9 mouse cellular contexts compared by ENCODE assay signal in genomic region chr6:38007459-38007858, GRCm38 (mm10). TPM values are rescaled to one million over a fixed set of nuclear protein-coding genes. Genes with fewer than 3 reads are reported as not detected.
DNase-seq lines count a peak whose midpoint lies in the region; ATAC-seq and TF ChIP-seq lines count a peak whose summit lies in the region.
"Had no signal": no experiment of that assay in that cellular context is flagged by ENCODE, and none has a peak within 500 bp of the region (broad histone marks: within the 10 kb centered on the region; RNA-seq: fewer than 3 reads in every experiment).

No protein-coding gene starts in this region.

- peak; percentile 78 for TF ChIP-seq CTCF in heart, postnatal 0 days (IDR thresholded peaks at IDR 0.05; ENCODE audit: low read depth)
- peak; percentile 72 for TF ChIP-seq CTCF in layer of hippocampus, adult 2 months (conservative IDR thresholded peaks at IDR 0.05)

- ATAC-seq in heart, postnatal 0 days (ENCODE audit: insufficient read depth, low read depth) = peak; percentile 53; the same call in 1 of the 2 replicates

- H3K4me1 ChIP-seq in heart, postnatal 0 days (ENCODE audit: control insufficient read depth, insufficient read depth) = no peaks in the 10 kb centered on the region
- H3K4me1 ChIP-seq: lung, embryonic 15.5 days had no signal

- no peak for TF ChIP-seq EP300 in heart, postnatal 0 days (IDR thresholded peaks at IDR 0.05; ENCODE audit: low read depth)

- no peak overlapping the region for H3K9ac ChIP-seq in heart, postnatal 0 days (replicated peaks; ENCODE audit: low read depth, low read length)
- H3K9ac ChIP-seq: lung, embryonic 15.5 days had no signal

- no peak overlapping the region for H3K4me2 ChIP-seq in heart, postnatal 0 days (ENCODE audit: low read depth, low read length)
- H3K4me2 ChIP-seq: lung, embryonic 15.5 days had no signal

- no peaks in the 10 kb centered on the region for H3K9me3 ChIP-seq in heart, postnatal 0 days (replicated peaks; ENCODE audit: control insufficient read depth, low read length)
- H3K9me3 ChIP-seq: lung, embryonic 15.5 days had no signal

- no peaks in the 10 kb centered on the region for H3K27me3 ChIP-seq in heart, postnatal 0 days (ENCODE audit: control insufficient read depth, insufficient read depth, low read length)
- H3K27me3 ChIP-seq: lung, embryonic 15.5 days had no signal

- H3K27ac ChIP-seq in heart, postnatal 0 days (ENCODE audit: low read depth) = no peak overlapping the region
- no peak overlapping the region for H3K27ac ChIP-seq in layer of hippocampus, adult 2 months
- H3K27ac ChIP-seq: lung, embryonic 15.5 days had no signal

- no peak overlapping the region for H3K4me3 ChIP-seq in heart, postnatal 0 days (ENCODE audit: low read depth, low read length)
- H3K4me3 ChIP-seq in layer of hippocampus, adult 2 months = no peak overlapping the region
- H3K4me3 ChIP-seq: lung, embryonic 15.5 days had no signal

- DNase-seq in heart, adult 18-20 months = peak; percentile 55 to 74
- no peak for DNase-seq in heart, adult 11 months
- DNase-seq in adrenal gland, postnatal 14 days = peak; percentile 73
- DNase-seq in embryo, embryonic 9.5 days (ENCODE audit: extremely low spot score) = peak; percentile 60
- peak; percentile 73 for DNase-seq in heart, postnatal 0 days (ENCODE audit: low spot score)
- DNase-seq in layer of hippocampus, adult 2 months (ENCODE audit: low spot score in 2 of 2) = peak; percentile 58
- DNase-seq in lung, postnatal 36 days = peak; percentile 80
- peak; percentile 48 to 62 for DNase-seq in right cerebral cortex, postnatal 10 days (ENCODE audit: low spot score in 2 of 2)

- H3K36me3 ChIP-seq in heart, postnatal 0 days (replicated peaks; ENCODE audit: control insufficient read depth, insufficient read depth, low read length) = no peaks in the 10 kb centered on the region
- H3K36me3 ChIP-seq: lung, embryonic 15.5 days had no signal

- 5% methylated on average over 6 of the region's 6 CpGs for WGBS in heart, postnatal 0 days

RNA-seq across cellular contexts. Expression of gene Svopl, which starts 39.3 kb away (rescaled TPM):
- under 1 TPM; 0.47 to 0.67 TPM for total RNA-seq in heart, adult 18-20 months (2021)
- total RNA-seq in adrenal gland, postnatal 14 days (2021) = 4.4 and 5.3 TPM in 2 replicates
- 4.2 TPM in 1 of 2 replicates, not detected in the other for total RNA-seq in heart, postnatal 0 days (2014; rRNA removed; ENCODE audit: low replicate concordance)
- polyA plus RNA-seq in heart, postnatal 0 days (2015; fragmentation: Nextera tagmentation; extraction: Ambion mirVana) = 0.37 and 0.59 TPM in 2 replicates
- total RNA-seq in layer of hippocampus, adult 2 months (2021) = under 1 TPM; 0.20 to 0.54 TPM
